Mouse (Mus musculus): ENCODE measurements around the gene Tnr. TPM values are rescaled to one million over a fixed set of nuclear protein-coding genes. Genes with fewer than 3 reads are reported as not detected.

Tnr gene
- polyA plus RNA-seq, 1 experiment from 2014 or later, result 1.7 TPM

- Histone ChIP-seq H3K4me2 (ENCODE audit: low read length) (no peak overlapping the region), H3K27ac (ENCODE audit: low read depth) (no peak overlapping the region), H3K4me1 (replicated peaks; ENCODE audit: control insufficient read depth, insufficient read depth, low read length) (no peaks in the 10 kb centered on the region), H3K9me3 (ENCODE audit: control insufficient read depth, low read length) (no peaks in the 10 kb centered on the region), H3K36me3 (ENCODE audit: control insufficient read depth, insufficient read depth, low read length) (no peaks in the 10 kb centered on the region), H3K27me3 (replicated peaks; ENCODE audit: control insufficient read depth, insufficient read depth, low read length) (no peaks in the 10 kb centered on the region), H3K9ac (ENCODE audit: low read length) (no peak overlapping the region), H3K4me3 (ENCODE audit: low read depth, low read length) (no peak overlapping the region)
- DNase-seq (ENCODE audit: low spot score) (no peak), ATAC-seq (replicated peaks; ENCODE audit: low FRiP score, low TSS enrichment, low read depth) (no peak)
- WGBS, result 80% methylated on average over 6 of the region's 6 CpGs
These were observed 346.3 kb downstream of the Tnr start for GRCm38 (mm10) chr1:159869619-159870441.

DNA sequence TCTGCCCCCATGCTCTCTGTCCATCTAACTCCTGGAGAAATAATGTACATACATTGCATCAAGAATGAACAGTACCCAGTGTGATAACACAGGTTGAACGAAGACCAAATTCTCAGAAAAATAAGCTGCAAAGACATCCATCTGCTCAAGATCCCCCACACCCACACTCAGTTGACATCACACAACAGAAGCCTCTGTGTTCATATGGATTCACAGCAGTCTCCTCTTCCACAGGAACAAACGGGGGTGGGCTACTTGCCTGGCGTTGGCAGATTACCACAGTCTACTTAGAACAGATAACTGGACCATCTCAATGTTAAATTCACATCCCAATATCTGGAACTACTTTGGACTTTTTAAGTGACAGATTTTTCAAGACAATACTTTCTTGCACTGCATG lies 349.3 kb downstream of the Tnr start:
- no peak overlapping the region for H3K4me3 ChIP-seq (ENCODE audit: low read depth, low read length)
- no peak overlapping the region for H3K9ac ChIP-seq (ENCODE audit: low read length)

GRCm38 (mm10) chr1:159878681-159879080 lies 355.1 kb downstream of the Tnr start:
- Histone ChIP-seq H3K4me2 (ENCODE audit: low read length) (no peak overlapping the region), H3K9ac (ENCODE audit: low read length) (no peak overlapping the region), H3K27ac (ENCODE audit: low read depth) (no peak overlapping the region), H3K27me3 (replicated peaks; ENCODE audit: control insufficient read depth, insufficient read depth, low read length) (no peaks in the 10 kb centered on the region), H3K4me3 (ENCODE audit: low read depth, low read length) (no peak overlapping the region), H3K4me1 (replicated peaks; ENCODE audit: control insufficient read depth, insufficient read depth, low read length) (no peaks in the 10 kb centered on the region), H3K36me3 (ENCODE audit: control insufficient read depth, insufficient read depth, low read length) (no peaks in the 10 kb centered on the region), H3K9me3 (ENCODE audit: control insufficient read depth, low read length) (no peaks in the 10 kb centered on the region)
- 67% methylated on average over 3 of the region's 3 CpGs for WGBS
- ATAC-seq (replicated peaks; ENCODE audit: low FRiP score, low TSS enrichment, low read depth), result no peak
- DNase-seq (ENCODE audit: low spot score), result no peak

More for the DNA sequence above, 349.3 kb downstream of the Tnr start:
- no peak overlapping the region for H3K4me2 ChIP-seq (ENCODE audit: low read length)
- H3K27ac ChIP-seq (ENCODE audit: low read depth), result no peak overlapping the region
- H3K9me3 ChIP-seq (ENCODE audit: control insufficient read depth, low read length), result no peaks in the 10 kb centered on the region
- no peaks in the 10 kb centered on the region for H3K27me3 ChIP-seq (replicated peaks; ENCODE audit: control insufficient read depth, insufficient read depth, low read length)
- H3K4me1 ChIP-seq (replicated peaks; ENCODE audit: control insufficient read depth, insufficient read depth, low read length), result no peaks in the 10 kb centered on the region
- DNase-seq (ENCODE audit: low spot score) (no peak), ATAC-seq (replicated peaks; ENCODE audit: low FRiP score, low TSS enrichment, low read depth) (no peak)
- WGBS, result 75% methylated on average over 3 of the region's 3 CpGs
- H3K36me3 ChIP-seq (ENCODE audit: control insufficient read depth, insufficient read depth, low read length), result no peaks in the 10 kb centered on the region

DNA sequence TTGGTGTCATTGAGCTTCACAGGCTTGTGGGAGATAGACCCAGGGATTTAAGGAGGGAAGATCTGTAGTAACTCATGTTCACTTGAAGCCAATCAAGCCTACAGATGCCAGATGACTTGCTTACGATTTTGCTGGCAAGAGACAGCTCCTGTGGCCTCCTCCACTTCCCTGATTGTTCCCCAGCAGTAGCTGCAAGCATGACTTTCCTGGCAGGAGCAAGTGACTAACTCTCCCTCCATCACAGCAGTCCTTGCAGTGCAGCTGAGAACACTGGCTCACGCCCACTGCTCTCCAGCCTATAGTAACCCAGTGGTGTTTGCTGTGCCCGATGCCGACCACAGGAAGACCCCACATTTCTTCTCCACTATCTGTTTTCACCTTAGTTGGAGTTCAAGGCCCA lies 356.3 kb downstream of the Tnr start:
- ATAC-seq (replicated peaks; ENCODE audit: low FRiP score, low TSS enrichment, low read depth) (no peak), DNase-seq (ENCODE audit: low spot score) (no peak)
- H3K27ac ChIP-seq (ENCODE audit: low read depth), result no peak overlapping the region
- no peaks in the 10 kb centered on the region for H3K9me3 ChIP-seq (ENCODE audit: control insufficient read depth, low read length)
- H3K4me1 ChIP-seq (replicated peaks; ENCODE audit: control insufficient read depth, insufficient read depth, low read length), result no peaks in the 10 kb centered on the region
- no peak overlapping the region for H3K9ac ChIP-seq (ENCODE audit: low read length)
- 80% methylated on average over 4 of the region's 4 CpGs for WGBS
- no peak overlapping the region for H3K4me3 ChIP-seq (ENCODE audit: low read depth, low read length)
- H3K36me3 ChIP-seq (ENCODE audit: control insufficient read depth, insufficient read depth, low read length), result no peaks in the 10 kb centered on the region
- no peak overlapping the region for H3K4me2 ChIP-seq (ENCODE audit: low read length)
- H3K27me3 ChIP-seq (replicated peaks; ENCODE audit: control insufficient read depth, insufficient read depth, low read length), result no peaks in the 10 kb centered on the region

DNA sequence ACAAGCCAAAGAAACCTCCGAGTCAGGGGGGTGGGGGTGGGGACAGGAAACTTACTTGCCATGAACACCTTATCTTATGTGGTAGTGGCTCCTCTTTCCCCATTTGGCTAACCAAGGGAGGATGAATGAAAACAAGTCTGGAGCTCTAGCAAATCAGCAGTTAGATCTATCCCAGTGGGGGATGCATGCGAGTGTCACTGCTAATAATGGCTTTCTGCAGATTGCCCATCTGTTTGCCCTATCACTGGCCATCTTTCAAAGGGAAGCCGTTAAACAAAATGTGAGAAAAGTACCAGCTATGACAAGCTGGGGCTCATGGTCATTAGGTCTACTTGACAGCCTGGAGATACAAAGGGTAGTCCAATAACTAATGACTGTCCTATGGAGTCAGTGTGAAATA lies 361.9 kb downstream of the Tnr start:
- Histone ChIP-seq H3K9me3 (ENCODE audit: control insufficient read depth, low read length) (no peaks in the 10 kb centered on the region), H3K27me3 (replicated peaks; ENCODE audit: control insufficient read depth, insufficient read depth, low read length) (no peaks in the 10 kb centered on the region), H3K4me1 (replicated peaks; ENCODE audit: control insufficient read depth, insufficient read depth, low read length) (no peaks in the 10 kb centered on the region), H3K4me3 (ENCODE audit: low read depth, low read length) (no peak overlapping the region), H3K27ac (ENCODE audit: low read depth) (no peak overlapping the region), H3K9ac (ENCODE audit: low read length) (no peak overlapping the region), H3K36me3 (ENCODE audit: control insufficient read depth, insufficient read depth, low read length) (no peaks in the 10 kb centered on the region), H3K4me2 (ENCODE audit: low read length) (no peak overlapping the region)
- whole genome bisulfite sequencing, result 45% methylated on average over 3 of the region's 3 CpGs
- DNase-seq (ENCODE audit: low spot score) (no peak), ATAC-seq (replicated peaks; ENCODE audit: low FRiP score, low TSS enrichment, low read depth) (no peak)

GRCm38 (mm10) chr1:159888611-159889010 lies 365.0 kb downstream of the Tnr start:
- Histone ChIP-seq H3K4me3 (ENCODE audit: low read depth, low read length) (no peak overlapping the region), H3K9ac (ENCODE audit: low read length) (no peak overlapping the region), H3K27ac (ENCODE audit: low read depth) (no peak overlapping the region), H3K4me1 (replicated peaks; ENCODE audit: control insufficient read depth, insufficient read depth, low read length) (no peaks in the 10 kb centered on the region), H3K36me3 (ENCODE audit: control insufficient read depth, insufficient read depth, low read length) (no peaks in the 10 kb centered on the region), H3K4me2 (ENCODE audit: low read length) (no peak overlapping the region), H3K27me3 (replicated peaks; ENCODE audit: control insufficient read depth, insufficient read depth, low read length) (no peaks in the 10 kb centered on the region), H3K9me3 (ENCODE audit: control insufficient read depth, low read length) (no peaks in the 10 kb centered on the region)
- ATAC-seq (replicated peaks; ENCODE audit: low FRiP score, low TSS enrichment, low read depth), result no peak
- 96% methylated on average over 5 of the region's 5 CpGs for WGBS
- no peak for DNase-seq (ENCODE audit: low spot score)

DNA sequence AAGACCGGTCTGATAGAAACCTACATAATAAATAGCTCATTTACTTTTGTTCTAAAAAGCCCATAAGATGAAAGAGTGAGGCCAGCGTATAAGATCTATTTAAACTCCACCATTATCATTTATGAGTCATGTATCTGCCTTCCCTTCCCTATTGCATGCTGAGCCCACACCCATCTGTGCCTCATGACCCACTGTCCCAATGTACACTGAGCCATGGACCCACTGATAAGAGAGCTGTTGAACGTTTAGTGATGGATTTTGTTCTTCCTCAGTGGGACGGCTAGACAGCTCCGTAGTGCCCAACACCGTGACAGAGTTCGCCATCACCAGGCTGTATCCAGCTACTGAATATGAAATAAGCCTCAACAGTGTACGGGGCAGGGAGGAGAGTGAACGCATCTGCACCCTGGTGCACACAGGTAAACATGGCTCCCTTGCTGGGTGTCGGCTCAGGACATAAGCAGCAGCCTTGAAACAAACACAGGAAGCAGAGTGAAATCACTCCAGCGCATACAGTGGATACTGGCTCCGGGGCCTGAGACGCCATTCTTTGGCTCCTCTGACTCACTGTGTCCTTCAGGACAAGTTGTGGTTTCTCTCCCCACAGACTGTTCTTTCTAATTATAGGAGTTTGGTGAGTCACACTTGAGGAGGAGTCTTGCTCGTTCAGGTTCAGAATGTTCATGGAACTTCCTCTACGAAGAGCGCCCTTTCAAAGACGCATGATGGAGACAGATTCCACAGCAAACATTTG lies 365.6 kb downstream of the Tnr start:
- no peaks in the 10 kb centered on the region for H3K27me3 ChIP-seq (replicated peaks; ENCODE audit: control insufficient read depth, insufficient read depth, low read length)
- no peak for ATAC-seq (replicated peaks; ENCODE audit: low FRiP score, low TSS enrichment, low read depth)
- no peak overlapping the region for H3K27ac ChIP-seq (ENCODE audit: low read depth)
- no peak overlapping the region for H3K4me2 ChIP-seq (ENCODE audit: low read length)
- H3K36me3 ChIP-seq (ENCODE audit: control insufficient read depth, insufficient read depth, low read length), result no peaks in the 10 kb centered on the region
- no peak for DNase-seq (ENCODE audit: low spot score)
- H3K4me3 ChIP-seq (ENCODE audit: low read depth, low read length), result no peak overlapping the region
- no peaks in the 10 kb centered on the region for H3K4me1 ChIP-seq (replicated peaks; ENCODE audit: control insufficient read depth, insufficient read depth, low read length)
- no peaks in the 10 kb centered on the region for H3K9me3 ChIP-seq (ENCODE audit: control insufficient read depth, low read length)
- WGBS, result 85% methylated on average over 17 of the region's 17 CpGs
- H3K9ac ChIP-seq (ENCODE audit: low read length), result no peak overlapping the region

DNA sequence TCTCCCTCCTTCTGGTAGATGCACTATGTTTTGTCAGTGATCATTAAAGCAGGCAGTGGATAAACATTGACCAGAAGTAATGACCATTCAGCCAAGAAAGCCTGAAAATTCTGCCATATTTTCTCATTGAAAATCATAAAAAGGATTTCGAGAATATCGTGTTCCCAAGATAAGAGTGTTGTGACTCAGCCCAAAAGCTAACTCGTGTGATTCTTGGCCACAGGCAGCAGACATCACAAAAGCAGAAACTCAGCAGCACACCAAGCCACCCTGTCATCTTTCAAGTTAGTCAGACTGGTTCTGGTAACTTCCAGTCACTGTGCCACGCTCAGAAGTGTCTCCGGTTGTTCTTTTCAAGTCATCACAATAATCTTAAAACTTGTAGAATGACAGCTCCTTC lies 367.0 kb downstream of the Tnr start:
- Histone ChIP-seq H3K9me3 (ENCODE audit: control insufficient read depth, low read length) (no peaks in the 10 kb centered on the region), H3K4me2 (ENCODE audit: low read length) (no peak overlapping the region), H3K27ac (ENCODE audit: low read depth) (no peak overlapping the region), H3K9ac (ENCODE audit: low read length) (no peak overlapping the region), H3K4me3 (ENCODE audit: low read depth, low read length) (no peak overlapping the region), H3K27me3 (replicated peaks; ENCODE audit: control insufficient read depth, insufficient read depth, low read length) (no peaks in the 10 kb centered on the region), H3K4me1 (replicated peaks; ENCODE audit: control insufficient read depth, insufficient read depth, low read length) (no peaks in the 10 kb centered on the region), H3K36me3 (ENCODE audit: control insufficient read depth, insufficient read depth, low read length) (no peaks in the 10 kb centered on the region)
- 72% methylated on average over 5 of the region's 5 CpGs for WGBS
- ATAC-seq (replicated peaks; ENCODE audit: low FRiP score, low TSS enrichment, low read depth), result no peak
- no peak for DNase-seq (ENCODE audit: low spot score)

Measured in intestine, embryonic 14.5 days (tissue).